In the genomic region with DNA sequence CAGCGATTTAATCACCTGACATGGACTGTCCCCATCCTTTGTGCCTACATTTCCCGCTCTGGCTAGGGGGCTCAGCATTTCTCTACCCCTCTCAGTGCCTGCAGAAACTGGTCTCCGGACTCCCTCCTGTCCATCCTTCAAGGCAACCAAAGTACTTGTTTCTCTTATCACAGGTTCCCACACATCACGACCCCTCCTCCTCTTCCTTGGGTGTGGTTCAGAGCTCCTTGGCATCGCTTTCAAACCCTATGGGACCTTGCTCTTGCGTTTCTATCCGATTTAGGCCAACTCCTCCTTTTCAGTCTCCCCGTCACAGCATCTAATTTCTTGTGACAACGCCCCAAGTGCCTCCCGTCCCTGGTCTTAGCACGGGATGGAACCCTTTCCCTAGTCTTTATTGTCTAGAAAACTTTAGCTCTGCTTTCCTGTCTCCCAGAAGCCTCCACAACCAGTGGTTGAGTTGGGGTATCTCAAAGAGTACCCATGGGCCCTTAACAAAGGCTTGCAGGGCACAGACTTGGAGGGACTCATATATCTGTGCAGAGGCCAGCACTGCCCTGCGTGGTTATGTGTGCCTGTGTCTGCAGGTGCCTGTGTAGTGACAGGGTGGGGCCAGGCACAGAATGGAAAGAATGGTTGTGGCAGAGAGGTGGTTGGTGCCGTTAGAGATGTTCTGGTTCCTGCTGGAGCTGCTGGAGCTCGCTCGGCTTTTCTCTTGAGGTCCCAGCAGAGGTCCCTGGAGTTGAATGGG, we compare ENCODE assay signal across 8 mouse cellular contexts. TPM values are rescaled to one million over a fixed set of nuclear protein-coding genes. Genes with fewer than 3 reads are reported as not detected.
DNase-seq lines count a peak whose midpoint lies in the region; ATAC-seq and TF ChIP-seq lines count a peak whose summit lies in the region.

No protein-coding gene starts in this region.

- H3K79me3 ChIP-seq in C2C12 (ENCODE audit: low read depth), result no peaks in the 10 kb centered on the region

- peak overlapping the region; percentile 58 for H3ac ChIP-seq in C2C12 (ENCODE audit: control insufficient read depth, insufficient read length, low read depth)

- H3K36me3 ChIP-seq in heart, embryonic 13.5 days, result no peaks in the 10 kb centered on the region
- no peaks in the 10 kb centered on the region for H3K36me3 ChIP-seq in C2C12 (ENCODE audit: control insufficient read depth, insufficient read depth)
- H3K36me3 ChIP-seq in forebrain, embryonic 13.5 days (ENCODE audit: poor library complexity, severe bottlenecking), result no peaks in the 10 kb centered on the region
- H3K36me3 ChIP-seq in limb, embryonic 15.5 days, result no peaks in the 10 kb centered on the region

- H3K27me3 ChIP-seq in heart, embryonic 13.5 days (replicated peaks), result peaks cover 51% of the 10 kb centered on the region
- no peaks in the 10 kb centered on the region for H3K27me3 ChIP-seq in C2C12 (ENCODE audit: control insufficient read depth, insufficient read depth, insufficient read length)
- peaks cover 77% of the 10 kb centered on the region for H3K27me3 ChIP-seq in forebrain, embryonic 13.5 days
- H3K27me3 ChIP-seq in limb, embryonic 15.5 days, result peaks cover 26% of the 10 kb centered on the region

- H3K4me1 ChIP-seq in heart, embryonic 13.5 days, result peaks cover 31% of the 10 kb centered on the region
- H3K4me1 ChIP-seq in forebrain, embryonic 13.5 days, result peaks cover 31% of the 10 kb centered on the region
- H3K4me1 ChIP-seq in limb, embryonic 15.5 days, result peaks cover 32% of the 10 kb centered on the region

- ATAC-seq in heart, embryonic 13.5 days (ENCODE audit: extremely low read depth, insufficient number of reproducible peaks, low FRiP score, low TSS enrichment), result no peak
- peak; percentile 52 for ATAC-seq in forebrain, embryonic 13.5 days
- no peak for ATAC-seq in limb, embryonic 15.5 days (ENCODE audit: insufficient number of reproducible peaks, low FRiP score, low TSS enrichment, low read depth)

- no peaks in the 10 kb centered on the region for H3K9me3 ChIP-seq in heart, embryonic 13.5 days
- no peaks in the 10 kb centered on the region for H3K9me3 ChIP-seq in forebrain, embryonic 13.5 days (replicated peaks)
- no peaks in the 10 kb centered on the region for H3K9me3 ChIP-seq in limb, embryonic 15.5 days

- WGBS in heart, embryonic 13.5 days, result 50% methylated on average over 15 of the region's 15 CpGs
- WGBS in forebrain, embryonic 13.5 days, result 52% methylated on average over 15 of the region's 15 CpGs
- WGBS in limb, embryonic 15.5 days, result 52% methylated on average over 15 of the region's 15 CpGs

- no peak for DNase-seq in heart, adult 8-10 months (ENCODE audit: low spot score)
- no peak for DNase-seq in urinary bladder, adult 2 months (ENCODE audit: low spot score)
- no peak for DNase-seq in ovary, postnatal 36 days (ENCODE audit: low spot score)
- DNase-seq in spleen, postnatal 4 days (ENCODE audit: low spot score in 2 of 2), result no peak

- H3K9ac ChIP-seq in heart, embryonic 13.5 days, result peak overlapping the region; percentile 50; the same call in 1 of the 2 replicates
- H3K9ac ChIP-seq in forebrain, embryonic 13.5 days, result no peak overlapping the region
- H3K9ac ChIP-seq in limb, embryonic 15.5 days, result no peak overlapping the region

- H3K27ac ChIP-seq in heart, embryonic 13.5 days (replicated peaks), result peak overlapping the region; percentile 42; the same call in 1 of the 2 replicates
- no peak overlapping the region; the same call in 1 of the 2 replicates for H3K27ac ChIP-seq in forebrain, embryonic 13.5 days
- no peak overlapping the region for H3K27ac ChIP-seq in limb, embryonic 15.5 days

- H3K79me2 ChIP-seq in C2C12 (ENCODE audit: control insufficient read depth, insufficient read depth), result no peaks in the 10 kb centered on the region

- peak overlapping the region; percentile 45 for H3K4me3 ChIP-seq in heart, embryonic 13.5 days
- no peak overlapping the region for H3K4me3 ChIP-seq in C2C12 (ENCODE audit: insufficient read depth, poor library complexity, severe bottlenecking)
- peak overlapping the region; percentile 24 for H3K4me3 ChIP-seq in forebrain, embryonic 13.5 days
- peak overlapping the region; percentile 31 for H3K4me3 ChIP-seq in limb, embryonic 15.5 days

- peak overlapping the region; percentile 74 for H3K4me2 ChIP-seq in heart, embryonic 13.5 days
- peak overlapping the region; percentile 58 for H3K4me2 ChIP-seq in forebrain, embryonic 13.5 days
- H3K4me2 ChIP-seq in limb, embryonic 15.5 days, result peak overlapping the region; percentile 53

- no peak for TF ChIP-seq CTCF in C2C12 (IDR thresholded peaks at IDR 0.05; ENCODE audit: control insufficient read depth, insufficient read depth, insufficient read length)

TF ChIP-seq in C2C12, 6 proteins besides CTCF, POLR2A, EP300 and RAD21:
- TF ChIP-seq MYOG (IDR thresholded peaks at IDR 0.05; ENCODE audit: control insufficient read depth, extremely low read depth, insufficient read length), result no peak
- no peak for TF ChIP-seq FOSL1 (IDR thresholded peaks at IDR 0.05; ENCODE audit: insufficient read depth, low read length, poor library complexity, severe bottlenecking)
- no peak for TF ChIP-seq MYOD1 (IDR thresholded peaks at IDR 0.05; ENCODE audit: control insufficient read depth, insufficient read length, low read depth)
- no peak for TF ChIP-seq CEBPB (IDR thresholded peaks at IDR 0.05; ENCODE audit: low read depth)
- no peak for TF ChIP-seq MAX (IDR thresholded peaks at IDR 0.05)
- no peak for TF ChIP-seq USF1 (IDR thresholded peaks at IDR 0.05; ENCODE audit: low read depth)

RNA-seq across cellular contexts. Expression of gene Laptm5, which starts 51.8 kb away (rescaled TPM):
- polyA plus RNA-seq in heart, embryonic 13.5 days (2015; fragmentation: Nextera tagmentation; extraction: Ambion mirVana), result 20.1 and 25.9 TPM in 2 replicates
- total RNA-seq in heart, adult 8-10 months (2022), result 10 to 100 TPM in 3 of 4 experiments, 1 to 10 TPM in 1; 9.9 to 35.1 (median 12.5) TPM
- polyA plus RNA-seq in C2C12 (2012; fragmentation: generic; extraction: Trizol), result 0.08 TPM
- 15.5 and 16.7 TPM in 2 replicates for polyA plus RNA-seq in forebrain, embryonic 13.5 days (2015; fragmentation: Nextera tagmentation; extraction: Ambion mirVana)
- polyA plus RNA-seq in limb, embryonic 15.5 days (2015; fragmentation: Nextera tagmentation; extraction: Ambion mirVana), result 59.7 and 67.1 TPM in 2 replicates
- 50.5 and 51.9 TPM in 2 replicates for polyA plus RNA-seq in urinary bladder, adult 2 months (2012; rRNA removed)

Comparison
In these comparisons a context has a peak if more than half of its experiments do, and no peak if none do; other contexts are left out.
1. RNA of gene Laptm5, which starts 51.8 kb away (polyA plus RNA-seq): 59.7 to 67.1 TPM in limb, embryonic 15.5 days, 50.5 to 51.9 TPM in urinary bladder, adult 2 months, 20.1 to 25.9 TPM in heart, embryonic 13.5 days and 15.5 to 16.7 TPM in forebrain, embryonic 13.5 days; 0.08 TPM in C2C12 (single experiment); every median in the first group is over 10 times any median in the second.
2. Peak in every context shown above with its lines, with median percentiles within 50 percentile points of each other: H3K4me2 ChIP-seq.